Mouse (Mus musculus) adrenal gland, postnatal 4 days (tissue): ENCODE results near the gene Tpbpa. TPM values are rescaled to one million over a fixed set of nuclear protein-coding genes. Genes with fewer than 3 reads are reported as not detected.
"Not testable (repeated sequence)": the region's sequence is repeated elsewhere in the genome, so short reads cannot be mapped to it uniquely, and the experiment has no call there.

Experiments used
- DNase-seq, 2 experiments: peaks; one replicate each; pipeline ENCODE4 v3.0.0; 2021 to 2022; ENCODE audit warnings: low spot score in 2 of 2, mixed read lengths in 2 of 2
- long read RNA-seq, 2 experiments: library from polyadenylated mRNA; stranded (forward); transcript quantifications; one replicate each; pipeline ENCODE4 v2.0.0; 2021
- total RNA-seq, 2 experiments: library from RNA; stranded (reverse); gene quantifications; 2 replicates each; pipeline ENCODE4 v1.2.3; 2021

Tpbpa gene
- not detected for total RNA-seq
- long read RNA-seq, experiment 1: 0 reads
- long read RNA-seq, experiment 2: 0 reads

- not testable (repeated sequence) for DNase-seq
Observed at GRCm38 (mm10) chr13:60941884-60942283, at the start of gene Tpbpa. TSS of gene Tpbpa (minus strand) at chr13:60941984.

GRCm38 (mm10) chr13:60986915-60987314 is 45.1 kb upstream of the Tpbpa start:
- DNase-seq: not testable (repeated sequence)

- DNase-seq: not testable (repeated sequence)
Observed at GRCm38 (mm10) chr13:60972319-60972718, 30.5 kb upstream of the Tpbpa start.

- not testable (repeated sequence) for DNase-seq
Observed at GRCm38 (mm10) chr13:60963985-60964384, 22.2 kb upstream of the Tpbpa start.

- no peak for DNase-seq
Observed at GRCm38 (mm10) chr13:60961706-60962105, 19.9 kb upstream of the Tpbpa start.

- no peak for DNase-seq
Observed at GRCm38 (mm10) chr13:60936500-60936901, 5.3 kb downstream of the Tpbpa start, which contains the start of the genes Gm49391 and Ctla2a. TSS of gene Gm49391 (minus strand) at chr13:60936571. TSS of gene Ctla2a (minus strand) at chr13:60936625.

GRCm38 (mm10) chr13:60935490-60935889 is 6.3 kb downstream of the Tpbpa start, which contains the start of gene Gm49393:
TSS of gene Gm49393 (minus strand) at chr13:60935590.
- not testable (repeated sequence) for DNase-seq

- not testable (repeated sequence) for DNase-seq
Observed at GRCm38 (mm10) chr13:60904780-60905179, 37.0 kb downstream of the Tpbpa start, which contains the start of gene Tpbpb. TSS of gene Tpbpb (minus strand) at chr13:60904880.

- no peak for DNase-seq
Observed at GRCm38 (mm10) chr13:60897328-60897727, 44.5 kb downstream of the Tpbpa start, which contains the start of gene Ctla2b. TSS of gene Ctla2b (minus strand) at chr13:60897447.

- not testable (repeated sequence) for DNase-seq
Observed at GRCm38 (mm10) chr13:60896794-60897193, 45.0 kb downstream of the Tpbpa start, which contains the start of gene Gm49392. TSS of gene Gm49392 (minus strand) at chr13:60896894.

GRCm38 (mm10) chr13:60895406-60896160 is 46.2 kb downstream of the Tpbpa start:
- no peak for DNase-seq

- no peak for DNase-seq
Observed at GRCm38 (mm10) chr13:60892301-60892700, 49.5 kb downstream of the Tpbpa start.

Other genes with a start within 250 kb of the Tpbpa start
- not detected for gene BC051665, start 155.6 kb downstream of the Tpbpa start, total RNA-seq
- gene Ctsll3, start 139.1 kb downstream of the Tpbpa start, total RNA-seq: not detected
- gene 4930486L24Rik, start 77.5 kb downstream of the Tpbpa start, total RNA-seq: 10 to 100 TPM; 31.9 to 54.1 TPM
- under 1 TPM in 1 of 2 experiments, not detected in 1; 0.93 TPM for gene Gm49392, start 45.1 kb downstream of the Tpbpa start, total RNA-seq
- 1 to 10 TPM; 4.2 to 5.4 TPM for gene Ctla2b, start 44.5 kb downstream of the Tpbpa start, total RNA-seq
- not detected for gene Tpbpb, start 37.1 kb downstream of the Tpbpa start, total RNA-seq
- gene Gm49393, start 6.4 kb downstream of the Tpbpa start, total RNA-seq: under 1 TPM in 1 of 2 experiments, not detected in 1; 0.79 TPM
- under 1 TPM in 1 of 2 experiments, not detected in 1; 0.31 TPM for gene Gm49391, start 5.4 kb downstream of the Tpbpa start, total RNA-seq
- 10 to 100 TPM; 38.2 to 38.3 TPM for gene Ctla2a, start 5.4 kb downstream of the Tpbpa start, total RNA-seq
- not detected for gene Ctsj, start 64.0 kb upstream of the Tpbpa start, total RNA-seq
- not detected for gene Ctsq, start 98.6 kb upstream of the Tpbpa start, total RNA-seq
- gene Ctsr, start 222.3 kb upstream of the Tpbpa start, total RNA-seq: not detected